Mouse (Mus musculus) megakaryocyte-erythroid progenitor cell, adult 5-6 weeks (primary cell): ENCODE measurements at regions not wholly inside any gene's neighbourhood (a gene's known extent, or its start where the extent isn't known, plus 50 kb on each side); places are given as distances from the start of the nearest gene placed in this dataset.
A peak's percentile ranks its signal among the peaks of the same experiment; 100 is the strongest.

Experiments
- ATAC-seq: replicated peaks from 2 replicates; pipeline ENCODE4 v1.8.0; 2016; ENCODE audit warnings: mild to moderate bottlenecking, inconsistent platforms; ENCODE audit not compliant: severe bottlenecking, poor library complexity, low FRiP score, low TSS enrichment

DNA sequence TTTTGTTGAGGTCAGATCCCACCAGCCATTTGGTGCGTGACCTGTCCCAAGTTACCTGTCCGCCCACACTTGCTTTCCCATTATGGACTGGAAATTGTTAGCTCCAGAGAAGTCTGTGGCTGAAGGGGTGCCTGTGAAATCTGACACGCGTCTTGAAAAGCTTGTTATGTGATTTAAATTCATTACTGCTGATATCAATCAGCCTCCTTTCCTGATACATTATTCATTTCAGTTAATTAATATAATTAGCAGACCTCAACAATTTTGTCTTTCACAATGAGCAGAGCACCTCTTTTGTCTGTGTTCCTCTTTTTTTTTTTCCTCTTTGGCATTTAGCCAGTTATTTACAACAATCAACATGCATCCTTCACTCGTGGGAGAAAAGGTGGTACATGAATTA lies 58.6 kb upstream of the Grip1 start:
- no peak for ATAC-seq

DNA sequence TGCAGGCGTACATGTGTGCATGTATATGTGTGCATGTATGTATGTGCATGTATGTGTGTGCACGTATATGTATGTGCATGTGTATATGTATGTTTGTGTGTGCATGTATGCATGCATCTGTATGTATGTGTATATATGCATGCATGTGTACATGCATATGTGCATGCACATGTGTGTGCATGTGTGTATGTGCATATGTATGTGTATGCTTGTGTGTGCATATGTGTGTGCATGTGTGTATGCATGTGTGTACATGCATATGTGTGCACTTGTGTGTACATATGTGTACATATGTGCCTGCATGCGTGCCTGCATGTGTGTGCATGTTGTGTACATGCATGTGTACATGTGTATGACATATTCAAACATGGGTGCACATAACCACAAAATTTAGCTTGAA lies 65.7 kb upstream of the Grip1 start:
- ATAC-seq, result no peak

GRCm38 (mm10) chr10:119382257-119382656 lies 71.4 kb upstream of the Grip1 start:
- peak; percentile 55; the same call in 1 of the 2 replicates for ATAC-seq

- no peak for ATAC-seq
These were observed 85.1 kb upstream of the Grip1 start for GRCm38 (mm10) chr10:119368566-119368965.

- ATAC-seq, result peak; percentile 61; the same call in 1 of the 2 replicates
These were observed 90.0 kb upstream of the Grip1 start for GRCm38 (mm10) chr10:119363616-119364015.

GRCm38 (mm10) chr10:119358730-119359292 lies 94.8 kb upstream of the Grip1 start:
- ATAC-seq, result no peak

DNA sequence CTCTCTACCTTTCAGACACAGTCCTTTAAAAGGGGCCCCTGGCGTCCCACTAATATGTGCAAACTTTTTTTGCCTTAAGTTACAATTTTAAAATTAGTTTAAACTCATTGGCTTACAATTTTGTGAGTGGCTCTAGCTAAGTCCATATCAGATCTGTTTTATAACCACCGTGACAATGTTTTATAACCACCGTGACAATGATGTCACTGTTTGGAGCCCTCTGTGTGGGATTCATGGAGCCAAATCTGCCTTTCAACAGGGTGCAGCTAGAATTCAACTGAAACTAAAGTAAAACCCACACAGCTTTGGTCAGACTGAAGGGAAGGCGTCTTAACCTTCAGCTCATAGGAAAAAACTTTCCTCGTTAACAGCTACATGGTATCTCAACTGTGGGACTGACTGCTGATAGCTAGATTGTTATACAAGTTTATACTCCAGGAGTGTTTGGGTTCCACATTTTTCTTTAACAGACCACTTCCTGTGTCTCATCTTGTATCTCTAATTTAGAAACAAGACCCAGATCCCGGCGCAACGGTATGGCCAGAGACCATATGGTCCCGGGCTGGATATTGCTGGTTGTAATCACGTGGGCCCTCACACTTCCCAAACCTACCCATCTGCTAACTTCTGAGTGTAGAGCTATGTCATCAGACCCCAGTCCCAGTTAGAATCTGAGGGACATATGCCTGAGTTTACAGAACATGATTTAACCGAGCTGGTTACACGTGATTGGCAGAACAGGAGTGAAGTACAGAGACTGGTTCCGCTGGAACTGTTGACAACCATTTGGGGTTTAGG lies 102.7 kb upstream of the Cand1 start:
- ATAC-seq, result no peak

- no peak for ATAC-seq
These were observed 100.5 kb upstream of the Cand1 start for GRCm38 (mm10) chr10:119340323-119340722.

DNA sequence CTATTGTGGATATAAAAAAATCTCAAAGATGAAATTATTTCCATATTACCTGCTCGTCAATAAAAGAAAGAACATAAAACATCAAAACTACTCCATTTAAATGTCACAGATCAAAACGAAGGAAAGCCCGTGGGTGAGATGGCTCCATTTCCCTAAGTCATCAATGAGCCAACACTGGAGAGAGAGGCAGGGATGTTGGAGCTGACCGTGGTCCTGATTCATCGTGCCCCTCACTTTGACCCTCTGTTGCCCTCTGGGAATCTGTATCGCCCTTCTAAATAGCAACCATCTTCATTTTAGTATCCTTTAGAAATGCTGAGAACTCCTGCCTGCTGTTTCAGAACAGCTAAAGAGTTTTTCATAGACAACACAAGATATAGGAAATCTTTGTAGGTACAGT lies 87.1 kb upstream of the Cand1 start:
- no peak for ATAC-seq

DNA sequence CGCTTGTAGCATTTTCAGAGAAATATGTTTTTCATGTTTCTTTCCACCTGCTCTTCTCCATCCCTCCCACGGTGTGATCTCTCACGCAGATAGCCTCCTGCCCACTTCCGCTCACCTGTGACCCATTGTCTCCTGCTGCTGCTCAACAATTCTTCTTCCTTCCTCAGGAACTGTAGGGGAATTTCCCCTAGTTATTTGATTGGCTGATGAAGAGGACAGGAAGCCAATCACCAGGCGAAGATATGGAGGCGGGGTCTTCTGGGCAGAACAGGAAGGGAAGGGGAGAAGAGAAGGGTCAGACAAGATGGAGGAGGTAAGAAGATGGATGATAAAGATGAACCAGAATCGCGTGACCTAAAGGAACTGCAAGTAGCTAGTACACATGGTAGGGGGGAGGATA lies 80.1 kb upstream of the Cand1 start:
- ATAC-seq, result no peak

GRCm38 (mm10) chr10:119318416-119318815 lies 78.6 kb upstream of the Cand1 start:
- no peak for ATAC-seq

DNA sequence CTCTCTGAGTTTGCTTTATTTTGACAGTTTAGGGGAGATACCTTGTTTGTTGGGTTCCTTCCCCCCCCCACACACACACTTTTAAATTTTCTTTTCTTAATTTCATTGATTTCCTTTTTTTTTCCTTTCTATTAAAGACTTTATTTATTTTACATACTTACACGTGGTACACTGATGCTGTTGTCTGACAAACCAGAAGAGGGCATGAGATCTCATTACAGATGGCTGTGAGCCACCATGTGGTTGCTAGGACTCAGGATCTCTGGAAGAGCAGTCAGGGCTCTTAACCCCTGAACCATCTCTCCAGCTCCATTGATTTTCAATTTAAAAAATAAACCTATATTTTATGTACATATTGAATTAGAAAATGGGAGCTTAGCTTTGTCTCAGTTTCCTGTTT lies 71.7 kb upstream of the Cand1 start:
- ATAC-seq, result no peak

DNA sequence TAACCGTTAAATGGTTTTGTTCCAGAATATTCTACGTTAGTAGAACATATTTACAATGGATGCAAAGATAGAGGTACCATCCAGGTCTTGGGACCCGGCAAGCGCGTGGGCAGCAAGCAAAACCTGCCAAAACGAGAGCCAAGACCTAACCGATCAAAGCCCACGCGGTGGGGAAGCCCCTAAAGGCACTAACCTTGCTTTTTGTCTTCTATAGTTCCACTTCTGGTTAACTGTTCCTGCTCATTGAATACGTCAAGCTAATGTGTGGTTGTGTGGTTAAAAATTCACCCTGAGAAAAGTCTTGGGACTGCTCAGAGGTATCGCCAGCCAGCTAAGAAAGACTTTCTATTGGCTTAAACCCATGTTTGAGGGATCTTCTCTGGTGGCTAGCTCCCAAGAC lies 55.9 kb upstream of the Cand1 start:
- ATAC-seq, result no peak

DNA sequence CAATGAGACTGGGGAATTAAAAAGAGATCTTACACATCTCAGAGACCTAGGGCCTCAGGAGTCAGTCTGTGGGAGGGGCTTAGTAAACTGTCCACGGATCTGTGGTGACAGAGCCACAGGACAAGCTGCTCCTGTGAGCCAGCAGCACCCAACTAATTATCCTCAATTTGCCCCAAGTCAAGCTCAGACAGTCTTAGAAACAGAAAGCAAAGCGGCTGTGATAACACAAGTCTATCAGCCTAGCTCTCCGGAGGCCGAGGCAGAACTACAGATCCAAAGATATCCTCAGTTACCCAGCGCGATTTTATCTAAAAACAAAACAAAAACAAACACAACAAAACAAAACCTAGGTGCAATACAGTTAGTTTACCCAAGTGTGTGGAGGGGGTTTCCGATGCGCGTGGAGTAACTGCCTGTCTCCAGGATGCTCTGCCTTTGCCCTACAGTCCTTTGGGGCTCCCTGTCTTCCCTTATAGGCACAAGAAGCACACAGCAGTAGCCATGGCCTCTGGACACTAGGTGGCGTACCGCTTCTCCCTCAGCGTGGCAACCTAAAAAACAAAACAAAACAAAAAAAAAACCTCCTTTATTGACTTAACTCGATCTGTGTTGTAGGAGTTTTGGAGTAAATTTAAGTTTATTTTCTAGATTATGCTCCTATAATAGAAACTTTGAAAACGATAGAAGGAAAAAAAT lies 54.7 kb upstream of the Cand1 start:
- ATAC-seq, result peak; percentile 70; the same call in 1 of the 2 replicates

DNA sequence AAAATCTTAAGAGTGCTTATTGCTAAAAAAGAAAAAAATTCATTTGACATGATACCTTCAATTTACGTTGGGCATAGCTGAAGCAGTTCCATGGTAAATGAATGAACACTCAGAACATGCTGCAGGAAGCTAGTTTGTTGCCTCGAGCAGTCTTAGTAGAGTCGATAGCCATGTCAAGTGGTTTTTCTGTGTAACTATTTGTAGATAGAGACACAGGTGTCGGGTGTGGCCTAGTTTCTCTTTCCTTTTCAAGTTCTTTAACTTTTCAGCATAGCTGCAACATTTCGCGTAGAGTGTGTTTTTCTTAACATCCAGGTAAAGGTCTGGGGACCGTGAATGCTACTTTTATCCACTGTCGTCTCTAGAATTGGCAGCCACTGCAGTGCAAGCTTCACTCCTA lies 53.5 kb upstream of the Cand1 start:
- ATAC-seq, result no peak
